Mouse (Mus musculus) layer of hippocampus, adult 18-20 months (tissue): ENCODE measurements around the gene Bdnf. TPM values are rescaled to one million over a fixed set of nuclear protein-coding genes. Genes with fewer than 3 reads are reported as not detected.

Experiments used
- DNase-seq, 2 experiments: peaks; one replicate each; pipeline ENCODE4 v3.0.0; 2022; ENCODE audit warnings: low spot score in 2 of 2
- total RNA-seq, 2 experiments: library from RNA; stranded (reverse); gene quantifications; 2 replicates each; pipeline ENCODE4 v1.2.3; 2021

Bdnf gene
- total RNA-seq, 2 experiments from 2014 or later, result 29.4 to 33.1 TPM

DNA sequence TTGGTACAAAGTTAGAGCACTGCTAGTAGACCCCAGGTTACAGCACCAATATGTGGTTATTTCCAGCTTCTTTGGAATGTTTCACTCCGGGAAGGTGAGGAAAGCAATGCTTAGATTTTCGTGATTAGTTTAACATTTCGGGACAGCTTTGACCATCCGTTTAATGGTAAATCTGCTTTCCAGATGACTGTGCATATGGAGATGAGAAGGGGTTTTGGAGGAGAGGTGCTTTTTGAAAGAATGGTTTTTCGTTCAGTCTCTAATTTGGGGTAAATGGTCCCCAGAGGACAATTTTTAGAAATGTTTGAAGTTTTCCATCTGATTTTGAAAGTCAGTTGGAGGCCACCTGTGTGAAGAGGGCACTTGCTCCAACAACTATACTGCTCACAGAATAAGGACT is 29.6 kb downstream of the Bdnf start:
- no peak for DNase-seq

DNA sequence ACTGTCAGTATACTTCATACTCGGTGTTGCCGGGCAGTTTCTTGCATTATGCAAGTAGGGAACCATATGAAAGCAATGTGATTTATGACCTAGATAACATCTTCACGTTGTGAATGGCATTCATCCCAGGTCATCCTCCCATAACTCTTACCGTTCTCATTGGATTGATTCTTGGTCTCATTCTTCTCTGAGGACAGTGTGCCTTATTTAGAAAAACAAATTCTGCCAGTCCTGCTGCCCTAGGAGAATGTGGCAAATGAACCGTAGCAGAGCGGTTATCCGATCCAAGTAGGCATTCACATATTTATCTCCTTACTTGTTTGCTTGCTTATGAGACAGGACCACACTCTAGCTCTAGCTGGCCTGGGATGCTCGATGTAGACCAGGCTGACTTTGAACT is 32.0 kb downstream of the Bdnf start:
- DNase-seq, result no peak

- no peak for DNase-seq
These were observed 34.8 kb downstream of the Bdnf start for GRCm38 (mm10) chr2:109709346-109709745.

GRCm38 (mm10) chr2:109711049-109711448 is 36.5 kb downstream of the Bdnf start:
- DNase-seq, result peak; percentile 66 to 85

GRCm38 (mm10) chr2:109725261-109725660 is 50.8 kb downstream of the Bdnf start:
- no peak for DNase-seq

GRCm38 (mm10) chr2:109725831-109726230 is 51.3 kb downstream of the Bdnf start:
- DNase-seq, result no peak

DNA sequence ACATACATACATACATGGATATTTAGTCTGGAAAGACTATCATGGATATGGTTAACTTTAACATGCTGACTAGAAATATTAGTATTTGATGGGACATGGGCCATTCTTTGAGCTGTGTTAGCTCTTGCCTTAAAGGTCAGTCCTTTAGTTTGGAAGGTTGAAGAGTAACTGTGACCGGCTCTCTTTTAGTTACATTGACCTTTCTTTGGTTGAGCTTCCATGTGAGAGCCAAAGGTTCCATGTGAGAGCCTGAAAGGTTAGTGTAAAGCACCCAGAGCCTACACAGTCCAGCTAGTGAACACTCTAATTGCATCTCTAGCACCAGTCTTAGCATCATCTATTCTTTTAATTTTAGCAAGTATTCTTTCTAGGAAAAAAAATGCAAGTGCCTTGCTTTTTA is 54.7 kb downstream of the Bdnf start:
- no peak for DNase-seq

DNA sequence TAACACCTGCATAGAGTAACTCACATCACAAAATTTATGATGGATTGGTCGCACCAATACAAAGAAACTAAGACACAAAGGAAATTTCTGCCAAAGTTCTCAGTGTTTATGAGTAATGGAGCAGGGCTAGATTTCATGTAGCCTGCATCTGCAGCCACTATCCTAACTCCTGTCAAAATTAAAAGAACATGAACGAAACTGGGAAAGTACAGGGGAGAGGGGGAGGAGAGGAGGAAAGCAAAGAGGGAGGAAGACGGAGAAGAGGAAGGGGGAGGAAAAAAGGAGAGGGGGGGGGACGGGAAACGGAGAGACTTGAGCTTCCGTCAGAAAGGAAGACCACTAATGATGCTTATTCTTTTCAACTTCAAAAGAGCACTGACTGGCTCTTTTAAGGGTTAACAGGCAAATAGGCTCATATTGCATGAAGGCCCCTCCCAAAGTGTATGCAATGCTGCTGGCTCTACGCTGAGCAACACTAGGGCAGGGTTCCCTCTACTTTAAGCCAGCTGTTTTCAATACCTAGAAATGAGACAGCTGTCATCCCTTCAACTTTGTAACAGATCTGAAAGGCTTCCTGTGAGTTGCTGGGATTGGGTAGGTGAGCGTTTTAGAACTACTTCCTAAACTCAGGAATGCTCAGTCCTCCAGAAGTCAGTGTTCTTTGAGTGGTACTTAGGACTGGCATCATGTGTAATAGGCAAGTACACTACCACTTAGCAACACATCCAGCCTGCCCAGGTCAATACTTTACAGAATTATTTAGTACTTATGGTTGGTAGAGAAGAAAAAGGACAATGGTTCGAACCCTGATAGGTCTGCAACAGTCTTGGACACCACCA is 58.9 kb downstream of the Bdnf start:
- DNase-seq, result no peak

- no peak for DNase-seq
These were observed 59.7 kb downstream of the Bdnf start for GRCm38 (mm10) chr2:109734228-109734627.

- no peak for DNase-seq
These were observed 60.2 kb downstream of the Bdnf start for GRCm38 (mm10) chr2:109734666-109735065.

GRCm38 (mm10) chr2:109735347-109735746 is 60.8 kb downstream of the Bdnf start:
- no peak for DNase-seq

GRCm38 (mm10) chr2:109736306-109736705 is 61.8 kb downstream of the Bdnf start:
- DNase-seq, result no peak

DNA sequence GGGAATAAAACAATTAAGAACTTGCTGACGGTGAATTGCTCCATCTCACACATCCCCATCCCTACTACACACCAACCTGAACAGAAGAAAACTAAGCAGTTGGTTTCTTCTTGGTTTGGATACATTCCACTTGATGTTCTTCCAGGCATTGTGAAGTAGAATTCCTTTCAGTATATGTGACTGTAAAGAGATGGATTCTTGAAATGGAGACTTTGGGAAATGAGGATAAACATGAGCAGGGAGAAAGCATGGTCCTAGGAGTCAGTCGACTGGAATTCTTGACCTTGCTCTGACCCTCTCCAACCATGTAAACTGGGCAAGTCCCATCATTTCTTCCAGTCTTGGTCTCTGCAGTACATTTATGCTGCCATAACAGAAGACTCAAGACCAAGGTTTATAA is 63.8 kb downstream of the Bdnf start:
- no peak for DNase-seq

DNA sequence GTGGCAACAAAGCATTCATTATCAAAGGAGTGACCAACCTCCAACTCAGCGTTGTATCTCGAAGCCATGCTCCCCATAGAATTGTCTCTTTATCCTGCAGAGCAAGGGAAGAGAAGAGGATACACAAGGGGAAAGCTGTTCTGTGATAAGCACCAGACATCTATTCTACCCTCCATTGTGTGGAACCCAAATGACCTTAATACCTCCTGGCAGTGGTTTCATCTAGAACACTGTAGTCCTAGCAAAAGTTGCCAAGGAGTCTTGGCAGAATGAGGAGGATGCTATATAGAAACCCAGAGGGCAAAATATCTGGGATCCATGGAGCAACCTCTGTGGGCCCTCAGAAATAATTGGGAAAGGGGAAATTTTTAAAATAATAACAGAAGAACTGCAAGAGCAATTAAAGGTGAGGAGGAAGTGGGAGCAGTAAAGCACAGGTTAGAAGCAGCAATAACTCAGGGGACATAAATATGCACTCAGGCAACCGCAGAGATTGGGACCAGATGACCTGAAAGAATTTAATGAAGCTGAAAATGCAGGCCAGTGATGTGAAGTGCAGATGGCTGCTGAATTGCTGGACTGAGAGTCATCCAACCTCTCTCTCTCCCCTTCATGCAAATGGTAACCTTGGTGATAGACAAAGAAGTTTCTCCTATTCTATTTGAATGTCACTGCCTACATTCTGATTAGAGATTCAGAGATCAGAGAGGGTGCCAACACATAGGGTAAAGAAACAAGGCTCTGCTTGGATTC is 68.9 kb downstream of the Bdnf start:
- DNase-seq, result no peak

DNA sequence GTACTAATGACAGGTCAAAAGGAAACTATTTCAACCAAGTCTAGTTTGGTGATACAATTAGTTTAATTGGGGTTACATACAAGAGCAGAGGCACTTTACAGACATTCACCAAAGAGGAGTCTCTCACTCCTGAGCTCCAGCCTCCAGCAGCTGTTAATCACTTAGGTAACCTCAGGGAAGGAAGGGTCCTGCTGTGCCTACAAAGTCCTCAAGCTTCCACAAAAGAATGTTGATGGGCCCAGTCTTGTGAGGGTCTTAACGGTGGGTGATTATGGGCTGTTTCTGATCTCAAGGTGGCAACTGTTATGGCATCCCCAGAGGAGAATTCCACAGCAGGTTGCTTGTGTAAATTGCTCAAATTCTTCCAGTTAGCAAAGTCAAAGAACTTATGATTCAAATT is 71.7 kb downstream of the Bdnf start:
- DNase-seq, result no peak

- DNase-seq, result no peak
These were observed 73.9 kb downstream of the Bdnf start for GRCm38 (mm10) chr2:109748412-109748811.

DNA sequence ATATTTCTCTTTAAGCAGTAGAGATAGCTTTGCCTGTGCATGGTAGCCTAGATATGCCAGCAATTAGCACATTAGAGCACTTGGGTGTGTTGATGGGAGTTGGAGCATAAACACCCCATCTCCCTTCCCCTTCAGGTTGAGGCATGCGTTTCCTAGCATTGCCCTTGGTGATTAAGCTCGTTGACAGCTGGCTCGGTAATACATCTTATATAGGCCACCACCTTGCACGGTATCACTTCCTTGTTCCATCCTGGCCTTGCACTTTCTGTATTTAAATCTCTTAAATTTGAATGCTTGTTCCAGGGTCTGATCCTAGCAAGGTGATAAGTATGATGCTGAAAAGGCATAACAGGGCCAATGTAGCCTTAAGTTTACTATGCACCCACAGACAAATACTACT is 74.3 kb downstream of the Bdnf start:
- no peak for DNase-seq

- DNase-seq, result no peak
These were observed 75.5 kb downstream of the Bdnf start for GRCm38 (mm10) chr2:109749964-109750363.

DNA sequence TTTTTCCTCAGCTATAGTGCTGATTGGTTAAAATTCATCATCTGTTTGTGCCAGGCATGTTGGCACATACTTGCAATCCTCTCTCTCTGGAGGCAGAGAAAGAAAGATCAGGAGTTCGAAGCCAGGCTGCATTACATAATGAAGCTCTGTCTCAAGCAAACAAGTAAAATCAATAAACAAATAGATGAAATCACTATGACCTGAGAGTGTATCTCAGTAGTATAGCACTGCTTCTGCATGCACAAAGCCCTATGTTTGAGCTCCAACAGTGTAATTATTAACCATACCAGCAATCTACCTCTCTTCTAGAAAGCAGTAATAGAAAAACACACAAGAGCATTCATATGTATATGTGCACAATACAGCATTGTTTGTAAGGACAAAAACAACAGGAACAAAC is 76.0 kb downstream of the Bdnf start:
- no peak for DNase-seq

DNA sequence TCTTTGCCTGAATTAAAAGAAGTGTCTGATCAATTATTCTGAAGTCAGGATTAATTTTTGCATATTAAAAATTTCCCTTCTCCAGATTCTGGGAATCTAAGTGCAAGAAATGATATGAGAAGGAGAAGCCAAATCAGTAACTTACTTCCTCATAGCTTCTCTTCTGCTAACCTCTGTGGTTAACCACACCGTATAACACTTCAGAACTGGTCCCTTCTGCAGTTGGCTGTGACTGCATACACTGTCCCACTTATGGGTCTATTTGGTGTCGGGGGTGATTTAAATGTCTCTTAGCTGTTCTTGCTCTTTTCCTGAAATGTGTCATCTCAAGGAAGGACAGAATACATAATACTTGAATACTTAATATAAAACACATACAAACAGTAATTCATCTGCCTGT is 81.8 kb downstream of the Bdnf start:
- no peak for DNase-seq

GRCm38 (mm10) chr2:109766772-109767171 is 92.3 kb downstream of the Bdnf start:
- no peak for DNase-seq

- DNase-seq, result peak in 1 of 2 experiments; percentile 24
These were observed 94.3 kb downstream of the Bdnf start for GRCm38 (mm10) chr2:109768814-109769213.

- DNase-seq, result no peak
These were observed 101.9 kb downstream of the Bdnf start for GRCm38 (mm10) chr2:109776374-109776773.
